ENCODE assay signal across 7 mouse cellular contexts in the genomic region with DNA sequence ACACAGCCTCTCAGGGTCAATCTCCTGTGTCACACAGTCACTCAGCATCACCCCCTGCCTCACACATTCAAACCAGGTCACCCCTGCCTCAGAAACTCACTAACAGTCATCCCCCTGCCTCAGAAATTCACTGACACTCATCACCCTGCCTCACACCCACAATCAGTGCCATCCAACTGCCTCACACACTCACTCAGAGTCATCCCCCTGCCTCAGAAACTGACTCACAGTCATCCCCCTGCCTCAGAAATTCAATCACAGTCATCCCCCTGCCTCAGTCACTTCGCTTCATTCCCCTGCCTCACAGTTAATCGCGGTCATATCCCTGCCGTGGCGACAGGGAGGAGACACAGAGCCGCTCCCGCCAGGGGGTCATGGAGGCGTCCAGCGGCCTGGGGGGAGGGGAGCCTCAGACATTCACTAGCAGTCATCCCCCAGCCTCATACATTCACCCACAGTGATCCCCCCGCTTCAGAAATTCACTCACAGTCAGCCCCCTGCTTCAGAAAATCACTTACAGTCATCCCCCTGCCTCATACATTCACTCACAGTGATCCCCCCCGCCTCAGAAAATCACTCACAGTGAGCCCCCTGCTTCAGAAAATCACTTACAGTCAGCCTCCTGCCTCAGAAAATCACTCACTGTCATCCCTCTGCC. TPM values are rescaled to one million over a fixed set of nuclear protein-coding genes. Genes with fewer than 3 reads are reported as not detected.
A peak's percentile ranks its signal among the peaks of the same experiment; 100 is the strongest.
DNase-seq lines count a peak whose midpoint lies in the region; ATAC-seq and TF ChIP-seq lines count a peak whose summit lies in the region.
"Not testable (repeated sequence)": the region's sequence is repeated elsewhere in the genome, so short reads cannot be mapped to it uniquely, and the experiment has no call there.

No protein-coding gene starts in this region.

- H3K4me2 ChIP-seq in kidney, postnatal 0 days (ENCODE audit: low read length); lung, postnatal 0 days (replicated peaks; ENCODE audit: low read depth, low read length): not testable (repeated sequence)

- TF ChIP-seq EP300 in lung, postnatal 0 days (IDR thresholded peaks at IDR 0.05): not testable (repeated sequence)

- WGBS in kidney, postnatal 0 days: 47% methylated on average over 11 of the region's 11 CpGs
- WGBS in lung, postnatal 0 days: 57% methylated on average over 11 of the region's 11 CpGs
- 41% methylated on average over 6 of the region's 11 CpGs for WGBS in thymus, adult 2 months

- H3K9ac ChIP-seq in kidney, postnatal 0 days (ENCODE audit: low read depth, low read length); lung, postnatal 0 days (replicated peaks; ENCODE audit: low read depth): not testable (repeated sequence)

- not testable (repeated sequence) for TF ChIP-seq CTCF in kidney, postnatal 0 days (IDR thresholded peaks at IDR 0.05; ENCODE audit: low read depth); lung, postnatal 0 days (IDR thresholded peaks at IDR 0.05); thymus, adult 2 months (IDR thresholded peaks at IDR 0.05; ENCODE audit: borderline replicate concordance, control insufficient read depth, extremely low read depth, insufficient read depth, low read length, poor library complexity)

- H3K9me3 ChIP-seq in kidney, postnatal 0 days (replicated peaks; ENCODE audit: low read length): not testable (repeated sequence)
- H3K9me3 ChIP-seq in lung, postnatal 0 days (ENCODE audit: low read length): peaks cover 11% of the 10 kb centered on the region

- DNase-seq in MN1 (ENCODE audit: low spot score): peak; percentile 47
- DNase-seq in cerebellum, adult 9-10 months: peak; percentile 63
- DNase-seq in heart, adult 11 months: peak; percentile 99
- peak; percentile 14 for DNase-seq in kidney, postnatal 0 days (ENCODE audit: low spot score)
- peak; percentile 23 for DNase-seq in lung, postnatal 0 days (ENCODE audit: low spot score)
- DNase-seq in ovary, adult 18-20 months (ENCODE audit: low spot score): peak; percentile 76
- peak; percentile 81 for DNase-seq in thymus, adult 2 months

- H3K27me3 ChIP-seq in kidney, postnatal 0 days (ENCODE audit: insufficient read depth, low read length); lung, postnatal 0 days (replicated peaks; ENCODE audit: insufficient read depth, low read length); thymus, adult 2 months (ENCODE audit: control insufficient read depth, insufficient read depth, low read length): not testable (repeated sequence)

- TF ChIP-seq POLR2A in thymus, adult 2 months (IDR thresholded peaks at IDR 0.05; ENCODE audit: control insufficient read depth, extremely low read depth, insufficient read depth, low read length, poor library complexity): not testable (repeated sequence)

- H3K4me1 ChIP-seq in kidney, postnatal 0 days (replicated peaks; ENCODE audit: insufficient read depth, low read length); lung, postnatal 0 days (ENCODE audit: insufficient read depth, low read depth, low read length); thymus, adult 2 months (replicated peaks; ENCODE audit: control insufficient read depth, insufficient read depth, low read length): not testable (repeated sequence)

- not testable (repeated sequence) for ATAC-seq in kidney, postnatal 0 days (replicated peaks; ENCODE audit: low FRiP score, low read depth); lung, postnatal 0 days

- H3K27ac ChIP-seq in kidney, postnatal 0 days; lung, postnatal 0 days (ENCODE audit: low read length); thymus, adult 2 months (ENCODE audit: control insufficient read depth, insufficient read depth, low read length): not testable (repeated sequence)

- not testable (repeated sequence) for H3K36me3 ChIP-seq in kidney, postnatal 0 days (ENCODE audit: insufficient read depth, low read length); lung, postnatal 0 days (ENCODE audit: insufficient read depth, low read length); thymus, adult 2 months (ENCODE audit: control insufficient read depth, insufficient read depth, low read length)

- H3K4me3 ChIP-seq in kidney, postnatal 0 days (replicated peaks; ENCODE audit: low read depth, low read length); lung, postnatal 0 days (ENCODE audit: low read depth, low read length); thymus, adult 2 months (ENCODE audit: control insufficient read depth, insufficient read depth, low read length): not testable (repeated sequence)

RNA-seq across cellular contexts. Expression of gene Gm21887, which starts 10.1 kb away (rescaled TPM):
- polyA plus RNA-seq in kidney, postnatal 0 days (2015; fragmentation: Nextera tagmentation; extraction: Ambion mirVana): 41.1 and 106 TPM in 2 replicates
- polyA plus RNA-seq in lung, postnatal 0 days (2015; fragmentation: Nextera tagmentation; extraction: Ambion mirVana): 90.2 and 116 TPM in 2 replicates
- 1,607 and 1,995 TPM in 2 replicates for polyA plus RNA-seq in thymus, adult 2 months (2012; rRNA removed)

Comparison
In these comparisons a context has a peak if more than half of its experiments do, and no peak if none do; other contexts are left out.
1. DNase-seq: peak in every context shown above with its lines; median percentile 99 in heart, adult 11 months; 81 in thymus, adult 2 months; 76 in ovary, adult 18-20 months; 63 in cerebellum, adult 9-10 months; 47 in MN1; 23 in lung, postnatal 0 days; 14 in kidney, postnatal 0 days.
2. RNA of gene Gm21887, which starts 10.1 kb away (polyA plus RNA-seq): 1,607 to 1,995 TPM in thymus, adult 2 months; 41.1 to 106 TPM in kidney, postnatal 0 days and 90.2 to 116 TPM in lung, postnatal 0 days; every median in the first group is over 10 times any median in the second.